In genomic region chr1:135112661-135113060, GRCm38 (mm10) we compare ENCODE assay signal across 10 mouse cellular contexts. TPM values are rescaled to one million over a fixed set of nuclear protein-coding genes. Genes with fewer than 3 reads are reported as not detected.
DNase-seq lines count a peak whose midpoint lies in the region; ATAC-seq and TF ChIP-seq lines count a peak whose summit lies in the region.
"Had no signal": no experiment of that assay in that cellular context is flagged by ENCODE, and none has a peak within 500 bp of the region (broad histone marks: within the 10 kb centered on the region; RNA-seq: fewer than 3 reads in every experiment).

No protein-coding gene starts in this region.

- no peak overlapping the region for H3K4me2 ChIP-seq in intestine, embryonic 14.5 days (ENCODE audit: low read length)
- H3K4me2 ChIP-seq in intestine, embryonic 16.5 days (ENCODE audit: low read depth, low read length), result no peak overlapping the region
- H3K4me2 ChIP-seq: lung, embryonic 15.5 days had no signal

- WGBS in intestine, embryonic 14.5 days, result 10% methylated on average over 8 of the region's 8 CpGs
- WGBS in intestine, embryonic 16.5 days, result 8% methylated on average over 8 of the region's 8 CpGs
- WGBS in bone marrow, adult 2 months, result under 1% methylated on average over 8 of the region's 8 CpGs

- no peak overlapping the region for H3K9ac ChIP-seq in intestine, embryonic 14.5 days (ENCODE audit: low read length)
- no peak overlapping the region for H3K9ac ChIP-seq in intestine, embryonic 16.5 days (ENCODE audit: low read depth, low read length)
- H3K9ac ChIP-seq: lung, embryonic 15.5 days had no signal

- no peak overlapping the region for H3K4me3 ChIP-seq in intestine, embryonic 14.5 days (ENCODE audit: low read depth, low read length)
- no peak overlapping the region for H3K4me3 ChIP-seq in intestine, embryonic 16.5 days (ENCODE audit: low read length)
- H3K4me3 ChIP-seq in bone marrow, adult 2 months (replicated peaks; ENCODE audit: control insufficient read depth, low read depth, low read length), result no peak overlapping the region
- H3K4me3 ChIP-seq: erythroblast, embryonic 14.5 days; lung, embryonic 15.5 days had no signal

- no peak for ATAC-seq in intestine, embryonic 14.5 days (replicated peaks; ENCODE audit: low FRiP score, low TSS enrichment, low read depth)
- ATAC-seq in intestine, embryonic 16.5 days, result no peak
- peak; percentile 92 for ATAC-seq in CD4-positive, CD25-positive, alpha-beta regulatory T cell, adult 4 months
- ATAC-seq in granulocyte monocyte progenitor cell, adult 5-6 weeks (replicated peaks; ENCODE audit: poor library complexity, severe bottlenecking), result peak; percentile 87

- H3K36me3 ChIP-seq in intestine, embryonic 14.5 days (ENCODE audit: control insufficient read depth, insufficient read depth, low read length), result no peaks in the 10 kb centered on the region
- no peaks in the 10 kb centered on the region for H3K36me3 ChIP-seq in intestine, embryonic 16.5 days (ENCODE audit: control insufficient read depth, insufficient read depth, low read length)
- H3K36me3 ChIP-seq: lung, embryonic 15.5 days had no signal

- peak; percentile 97 for TF ChIP-seq CTCF in bone marrow, adult 2 months (IDR thresholded peaks at IDR 0.05; ENCODE audit: control insufficient read depth, insufficient read depth, low read length)

- TF ChIP-seq POLR2A in bone marrow, adult 2 months (IDR thresholded peaks at IDR 0.05; ENCODE audit: borderline replicate concordance, control insufficient read depth, low read depth, low read length), result no peak

- no peak overlapping the region for H3K27ac ChIP-seq in intestine, embryonic 14.5 days (ENCODE audit: low read depth)
- no peak overlapping the region for H3K27ac ChIP-seq in intestine, embryonic 16.5 days (ENCODE audit: low read length)
- no peak overlapping the region for H3K27ac ChIP-seq in bone marrow, adult 2 months (ENCODE audit: control insufficient read depth, insufficient read depth, low read depth, low read length, poor library complexity)
- H3K27ac ChIP-seq: lung, embryonic 15.5 days had no signal

- peak; percentile 77 for DNase-seq in intestine, embryonic 14.5 days (ENCODE audit: low spot score)
- DNase-seq in lung, adult 18-20 months, result peak; percentile 28 to 32
- DNase-seq in retina, embryonic 14.5 days (ENCODE audit: low spot score), result peak; percentile 80
- no peak for DNase-seq in heart, postnatal 36 days

- intact Hi-C loops in heart, postnatal 36 days (cut with DNase I), result no loop called here

- no peaks in the 10 kb centered on the region for H3K9me3 ChIP-seq in intestine, embryonic 14.5 days (ENCODE audit: control insufficient read depth, low read length)
- no peaks in the 10 kb centered on the region for H3K9me3 ChIP-seq in intestine, embryonic 16.5 days (ENCODE audit: control insufficient read depth, low read length)
- H3K9me3 ChIP-seq: lung, embryonic 15.5 days had no signal

- no peaks in the 10 kb centered on the region for H3K4me1 ChIP-seq in intestine, embryonic 14.5 days (replicated peaks; ENCODE audit: control insufficient read depth, insufficient read depth, low read length)
- no peaks in the 10 kb centered on the region for H3K4me1 ChIP-seq in intestine, embryonic 16.5 days (ENCODE audit: control insufficient read depth, insufficient read depth, low read length)
- H3K4me1 ChIP-seq in bone marrow, adult 2 months (ENCODE audit: control insufficient read depth, insufficient read depth, low read length), result no peaks in the 10 kb centered on the region; the same call in 1 of the 2 replicates
- H3K4me1 ChIP-seq: lung, embryonic 15.5 days had no signal

- no peaks in the 10 kb centered on the region for H3K27me3 ChIP-seq in intestine, embryonic 14.5 days (replicated peaks; ENCODE audit: control insufficient read depth, insufficient read depth, low read length)
- 0 out of 2 replicates have a peak, but pooled peaks cover under 1% of the 10 kb centered on the region for H3K27me3 ChIP-seq in intestine, embryonic 16.5 days (replicated peaks; ENCODE audit: control insufficient read depth, insufficient read depth, low read length)

RNA-seq across cellular contexts. Expression of gene Lgr6, which starts 7.6 kb away (rescaled TPM):
- 0.69 and 0.97 TPM in 2 replicates for polyA plus RNA-seq in intestine, embryonic 14.5 days (2014; fragmentation: Nextera tagmentation; extraction: Ambion mirVana)
- polyA plus RNA-seq in intestine, embryonic 16.5 days (2015; fragmentation: Nextera tagmentation; extraction: Ambion mirVana), result 0.43 and 0.44 TPM in 2 replicates
- under 1 TPM in 1 of 2 experiments, not detected in 1; 0.08 TPM for polyA plus RNA-seq in CD4-positive, CD25-positive, alpha-beta regulatory T cell, adult 4 months (2017; shearing (Covaris generic))
- not detected in 2 replicates for polyA plus RNA-seq in bone marrow, adult 2 months (2011; ENCODE audit: insufficient read depth, insufficient read length, low replicate concordance, missing spikeins)
- total RNA-seq in granulocyte monocyte progenitor cell, adult 5-6 weeks (2014; fragmentation: Nextera tagmentation), result not detected in 2 replicates
- total RNA-seq in granulocyte monocyte progenitor cell, adult 5-6 weeks (2017), result 0.04 TPM in 1 of 2 replicates, not detected in the other
- total RNA-seq in heart, postnatal 36 days (2021), result 10 to 100 TPM; 15.6 to 19.8 TPM
- polyA plus RNA-seq: erythroblast, embryonic 14.5 days had no signal

RNA-seq across cellular contexts. Expression of gene Ptpn7, which starts 19.8 kb away (rescaled TPM):
- polyA plus RNA-seq in intestine, embryonic 14.5 days (2014; fragmentation: Nextera tagmentation; extraction: Ambion mirVana), result 2.0 TPM in 2 replicates
- polyA plus RNA-seq in intestine, embryonic 16.5 days (2015; fragmentation: Nextera tagmentation; extraction: Ambion mirVana), result 2.2 and 2.9 TPM in 2 replicates
- 100 to 1,000 TPM; 166 to 302 TPM for polyA plus RNA-seq in CD4-positive, CD25-positive, alpha-beta regulatory T cell, adult 4 months (2017; shearing (Covaris generic))
- polyA plus RNA-seq in bone marrow, adult 2 months (2011; ENCODE audit: insufficient read depth, insufficient read length, low replicate concordance, missing spikeins), result 17.0 and 27.6 TPM in 2 replicates
- total RNA-seq in granulocyte monocyte progenitor cell, adult 5-6 weeks (2014; fragmentation: Nextera tagmentation), result 133 and 146 TPM in 2 replicates
- total RNA-seq in granulocyte monocyte progenitor cell, adult 5-6 weeks (2017), result 101 and 112 TPM in 2 replicates
- under 1 TPM; 0.69 to 0.70 TPM for total RNA-seq in heart, postnatal 36 days (2021)

RNA-seq across cellular contexts. Expression of gene Arl8a, which starts 34.0 kb away (rescaled TPM):
- polyA plus RNA-seq in intestine, embryonic 14.5 days (2014; fragmentation: Nextera tagmentation; extraction: Ambion mirVana), result 54.2 and 55.1 TPM in 2 replicates
- polyA plus RNA-seq in intestine, embryonic 16.5 days (2015; fragmentation: Nextera tagmentation; extraction: Ambion mirVana), result 21.4 and 56.5 TPM in 2 replicates
- polyA plus RNA-seq in CD4-positive, CD25-positive, alpha-beta regulatory T cell, adult 4 months (2017; shearing (Covaris generic)), result 10 to 100 TPM; 11.5 to 13.8 TPM
- polyA plus RNA-seq in bone marrow, adult 2 months (2011; ENCODE audit: insufficient read depth, insufficient read length, low replicate concordance, missing spikeins), result 22.5 and 44.9 TPM in 2 replicates
- total RNA-seq in granulocyte monocyte progenitor cell, adult 5-6 weeks (2014; fragmentation: Nextera tagmentation), result 35.6 and 48.5 TPM in 2 replicates
- total RNA-seq in granulocyte monocyte progenitor cell, adult 5-6 weeks (2017), result 18.3 and 20.3 TPM in 2 replicates
- 10 to 100 TPM; 21.1 to 26.7 TPM for total RNA-seq in heart, postnatal 36 days (2021)

RNA-seq across cellular contexts. Expression of gene Gpr37l1, which starts 54.8 kb away (rescaled TPM):
- polyA plus RNA-seq in intestine, embryonic 14.5 days (2014; fragmentation: Nextera tagmentation; extraction: Ambion mirVana), result 0.35 and 0.50 TPM in 2 replicates
- 0.71 and 0.77 TPM in 2 replicates for polyA plus RNA-seq in intestine, embryonic 16.5 days (2015; fragmentation: Nextera tagmentation; extraction: Ambion mirVana)
- polyA plus RNA-seq in CD4-positive, CD25-positive, alpha-beta regulatory T cell, adult 4 months (2017; shearing (Covaris generic)), result not detected
- 0.67 TPM in 1 of 2 replicates, not detected in the other for polyA plus RNA-seq in bone marrow, adult 2 months (2011; ENCODE audit: insufficient read depth, insufficient read length, low replicate concordance, missing spikeins)
- not detected in 2 replicates for total RNA-seq in granulocyte monocyte progenitor cell, adult 5-6 weeks (2014; fragmentation: Nextera tagmentation)
- total RNA-seq in granulocyte monocyte progenitor cell, adult 5-6 weeks (2017), result not detected in 2 replicates
- total RNA-seq in heart, postnatal 36 days (2021), result 1 to 10 TPM in 1 of 2 experiments, under 1 TPM in 1; 0.92 to 1.0 TPM
- polyA plus RNA-seq: erythroblast, embryonic 14.5 days had no signal

Comparison
In these comparisons a context has a peak if more than half of its experiments do, and no peak if none do; other contexts are left out.
1. ATAC-seq: peak in CD4-positive, CD25-positive, alpha-beta regulatory T cell, adult 4 months (single experiment) and granulocyte monocyte progenitor cell, adult 5-6 weeks (single experiment); none in intestine, embryonic 14.5 days (single experiment) and intestine, embryonic 16.5 days (single experiment).
2. DNase-seq: peak in intestine, embryonic 14.5 days (single experiment), lung, adult 18-20 months (2 of 2) and retina, embryonic 14.5 days (single experiment); none in heart, postnatal 36 days (0 of 2).